Mouse (Mus musculus) 416B (cell line): Measurements from ENCODE around the gene Nup107.
A peak's percentile ranks its signal among the peaks of the same experiment; 100 is the strongest.
"Not testable (repeated sequence)": the region's sequence is repeated elsewhere in the genome, so short reads cannot be mapped to it uniquely, and the experiment has no call there.

ENCODE experiments used
- DNase-seq: peaks from one replicate; pipeline ENCODE4 v3.0.0; 2011; ENCODE audit warnings: low read depth

Nup107 gene

GRCm38 (mm10) chr10:117714928-117715500 lies 77.5 kb downstream of the Nup107 start:
- DNase-seq = peak; percentile 59

DNA sequence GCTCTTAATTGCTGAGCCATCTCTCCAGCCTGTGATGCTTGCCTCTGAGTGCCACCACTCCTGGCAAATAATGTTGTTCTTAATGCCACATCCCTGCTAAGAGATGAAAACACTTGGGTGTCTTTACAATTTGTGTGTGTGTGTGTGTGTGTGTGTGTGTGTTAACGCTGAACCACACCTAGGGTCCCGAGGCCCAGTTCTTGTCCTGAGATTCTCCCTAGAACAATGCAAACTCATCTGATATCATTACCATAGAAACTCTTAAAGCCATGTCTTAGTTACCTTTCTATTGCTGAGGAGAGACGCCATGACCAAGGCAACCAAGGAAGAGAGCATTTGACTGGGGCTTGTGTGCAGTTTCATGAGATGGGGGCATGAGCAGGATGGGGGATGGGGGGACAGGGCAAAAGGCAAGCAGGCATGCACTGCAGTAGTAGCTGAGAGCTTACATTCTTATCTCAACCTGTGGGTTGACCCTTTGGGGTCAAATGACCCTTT lies 78.4 kb downstream of the Nup107 start:
- no peak for DNase-seq

GRCm38 (mm10) chr10:117713466-117713865 lies 79.0 kb downstream of the Nup107 start:
- DNase-seq = no peak

- DNase-seq = no peak
Measured at GRCm38 (mm10) chr10:117712871-117713270, 79.6 kb downstream of the Nup107 start.

GRCm38 (mm10) chr10:117712191-117712754 lies 80.2 kb downstream of the Nup107 start:
- DNase-seq = no peak

DNA sequence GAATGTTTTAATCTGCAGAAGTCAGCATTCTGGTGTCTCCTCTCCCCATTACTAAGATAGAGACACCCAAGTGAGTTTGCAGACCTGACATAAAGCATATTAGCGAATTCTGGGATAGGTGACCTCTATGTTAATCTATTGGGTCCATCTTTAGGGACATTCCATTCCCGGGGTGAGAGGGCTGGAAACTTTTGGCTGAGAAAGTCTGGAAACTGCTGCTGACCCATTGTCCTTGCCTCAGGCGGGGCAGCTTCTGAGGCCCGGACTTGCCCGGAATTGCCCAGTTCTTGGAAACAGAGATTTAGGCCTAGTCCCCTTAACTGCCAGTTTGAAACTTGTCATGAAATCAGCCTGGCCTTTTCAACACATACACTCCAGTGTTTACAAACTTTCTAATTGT lies 81.1 kb downstream of the Nup107 start:
- no peak for DNase-seq

DNA sequence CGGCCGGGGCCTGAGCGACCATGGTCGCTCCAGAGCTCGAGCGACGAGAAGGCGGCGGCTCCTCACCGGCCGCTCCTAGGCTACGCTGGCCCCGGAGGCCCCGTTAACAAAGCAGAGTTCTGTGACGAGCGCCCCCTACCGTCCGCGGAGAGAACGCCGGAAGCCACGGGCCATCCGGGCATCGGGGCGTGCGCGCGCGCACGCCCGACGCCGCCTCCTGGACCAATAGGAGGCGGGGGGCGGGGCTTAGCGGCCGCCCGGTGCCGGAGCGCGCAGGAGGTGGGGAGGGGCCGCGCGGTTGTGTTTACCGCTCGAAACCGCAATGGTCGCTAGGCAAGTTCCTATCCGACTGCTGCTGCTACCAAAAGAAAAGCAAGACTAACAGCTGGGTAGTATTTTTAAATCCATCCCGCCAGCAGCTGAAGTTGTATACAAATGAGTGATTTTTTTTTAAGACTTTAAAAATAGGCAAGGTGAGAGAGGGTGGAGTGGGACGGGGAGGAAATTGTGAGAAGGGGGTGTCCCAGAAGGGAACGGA lies 81.8 kb downstream of the Nup107 start, which contains the start of gene Mdm2:
Gene Mdm2 (minus strand): TSS at position 155 of the 538 bp plus-strand sequence.
- peak; percentile 94 for DNase-seq

- DNase-seq = peak; percentile 96
Measured at GRCm38 (mm10) chr10:117709930-117710603, 82.4 kb downstream of the Nup107 start.

DNA sequence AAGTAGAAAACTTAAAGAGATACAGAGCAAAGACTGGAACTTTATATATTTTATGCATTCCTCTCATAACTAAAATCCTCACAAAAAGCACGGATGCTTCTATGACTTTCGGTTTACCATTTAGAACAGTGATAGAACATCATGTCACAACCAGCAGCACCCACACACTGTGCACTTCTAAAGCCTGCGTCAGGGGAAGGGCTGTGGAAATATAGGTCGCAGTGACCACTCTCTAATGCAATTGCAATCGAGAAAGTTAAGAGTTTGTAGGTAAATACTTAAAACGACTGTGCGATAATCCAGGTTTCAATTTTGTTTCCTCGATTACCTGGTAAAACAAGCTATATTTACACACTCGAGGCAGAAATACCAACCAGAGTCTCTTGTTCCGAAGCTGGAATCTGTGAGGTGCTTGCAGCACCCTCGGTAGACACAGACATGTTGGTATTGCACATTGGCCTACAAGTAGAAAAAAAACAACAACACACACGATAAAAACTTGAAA lies 83.1 kb downstream of the Nup107 start:
- peak; percentile 45 for DNase-seq

DNA sequence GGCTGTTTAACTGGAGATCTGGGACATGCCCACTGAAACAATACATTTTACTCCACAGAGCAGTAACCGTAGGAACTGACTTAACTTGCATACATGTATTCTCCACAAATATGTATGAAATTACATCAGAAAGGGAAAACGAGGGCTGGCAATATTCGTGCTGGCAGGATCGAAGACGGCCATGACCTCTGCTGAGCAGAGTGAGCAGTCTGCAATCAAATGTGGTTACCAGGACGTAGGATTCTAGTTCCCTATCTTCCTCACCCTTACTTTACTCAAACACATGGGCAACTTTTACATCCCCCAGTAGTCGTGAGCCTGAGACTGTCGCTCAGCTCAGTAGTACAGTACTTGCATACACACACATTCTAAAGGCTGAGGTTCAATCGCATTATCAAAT lies 83.6 kb downstream of the Nup107 start:
- peak; percentile 50 for DNase-seq

DNA sequence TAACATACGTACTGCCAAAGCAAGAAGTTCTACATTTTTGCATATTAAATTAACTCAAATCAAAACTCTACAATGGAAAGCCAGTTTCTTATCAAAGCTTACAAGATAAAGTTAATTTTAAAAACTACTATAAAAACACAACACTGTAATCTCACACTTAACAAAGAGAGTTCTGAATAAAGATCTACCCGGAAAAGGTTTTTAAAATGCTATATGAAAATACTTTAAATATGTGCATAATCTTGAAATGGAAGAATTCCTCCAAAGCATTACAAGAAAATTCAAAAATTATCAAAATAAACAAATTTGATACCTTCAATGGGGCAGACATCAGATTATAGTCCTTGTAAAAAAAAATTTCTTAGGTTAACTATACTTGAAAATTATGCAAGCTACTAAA lies 84.1 kb downstream of the Nup107 start:
- no peak for DNase-seq

- no peak for DNase-seq
Measured at GRCm38 (mm10) chr10:117707114-117707838, 85.2 kb downstream of the Nup107 start.

GRCm38 (mm10) chr10:117706440-117706839 lies 86.1 kb downstream of the Nup107 start:
- DNase-seq = no peak

DNA sequence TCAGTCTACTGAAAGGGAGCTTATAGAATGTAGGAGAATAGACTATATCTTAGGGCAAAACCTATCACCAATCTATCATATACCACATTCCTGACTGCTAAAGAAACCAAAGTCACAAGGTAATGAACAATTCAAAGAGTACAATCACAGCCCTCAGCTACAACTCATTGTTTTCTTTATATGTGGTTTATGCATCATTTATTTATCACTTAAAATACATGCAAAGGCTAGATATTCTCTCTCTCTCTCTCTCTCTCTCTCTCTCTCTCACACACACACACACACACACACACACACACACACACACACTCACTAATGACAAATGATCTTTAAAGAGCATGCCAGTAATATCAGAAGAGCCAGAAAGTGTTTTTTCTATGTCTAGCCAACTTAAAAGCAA lies 86.7 kb downstream of the Nup107 start:
- DNase-seq = no peak

GRCm38 (mm10) chr10:117704964-117705335 lies 87.6 kb downstream of the Nup107 start:
- no peak for DNase-seq

- not testable (repeated sequence) for DNase-seq
Measured at GRCm38 (mm10) chr10:117704314-117704963, 88.1 kb downstream of the Nup107 start.

- DNase-seq = no peak
Measured at GRCm38 (mm10) chr10:117703506-117703905, 89.0 kb downstream of the Nup107 start.

GRCm38 (mm10) chr10:117702024-117702833 lies 90.3 kb downstream of the Nup107 start:
- no peak for DNase-seq

- DNase-seq = no peak
Measured at GRCm38 (mm10) chr10:117701034-117701829, 91.3 kb downstream of the Nup107 start.
